Mouse (Mus musculus) forelimb bud, embryonic 11.5 days (tissue): ENCODE data around the gene Oxct2a.
"Not testable (repeated sequence)": the region's sequence is repeated elsewhere in the genome, so short reads cannot be mapped to it uniquely, and the experiment has no call there.

Source experiments
- DNase-seq: peaks from one replicate; pipeline ENCODE4 v3.0.0-alpha.2; 2012; ENCODE audit warnings: low read depth, low spot score

Gene Oxct2a

DNA sequence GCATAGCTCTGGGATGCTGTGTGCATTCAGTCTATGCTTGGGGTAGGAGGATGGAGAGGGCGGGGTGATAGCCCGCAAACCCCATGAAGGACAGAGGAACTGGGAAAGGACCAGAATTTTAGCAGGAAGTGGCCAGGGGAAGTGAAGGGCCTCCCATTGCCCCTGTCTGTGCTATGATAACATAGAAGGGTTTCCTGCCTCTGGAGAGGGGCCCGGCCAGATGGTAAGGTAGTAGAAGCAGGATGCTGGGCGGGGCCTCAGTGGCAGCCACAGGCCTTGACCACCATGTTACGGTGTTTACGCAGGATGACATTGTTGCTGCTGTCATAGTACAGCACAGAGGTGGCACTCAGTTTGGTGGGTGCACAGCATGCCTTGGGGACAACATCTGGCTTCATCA lies 10.4 kb downstream of the Oxct2a start:
- no peak for DNase-seq

DNA sequence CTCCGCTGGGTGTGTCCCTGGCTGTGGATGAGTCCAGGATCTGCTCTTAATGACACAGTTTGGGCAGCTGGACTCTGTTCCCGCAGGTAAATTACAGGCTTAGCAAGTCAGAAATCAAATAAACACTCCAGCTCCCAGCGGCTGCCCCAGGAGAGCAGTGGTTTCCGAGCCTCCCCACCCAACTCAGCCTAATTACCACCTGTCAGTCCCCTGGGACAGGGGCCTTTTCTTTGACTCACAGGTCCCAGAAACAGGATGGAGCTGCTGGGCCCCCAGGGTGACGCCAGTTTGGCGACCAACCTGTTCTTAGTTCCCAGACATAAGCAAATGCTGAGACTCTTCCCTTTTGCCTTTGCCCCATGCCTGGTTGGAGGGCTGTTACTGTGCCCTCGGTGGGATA lies 11.6 kb downstream of the Oxct2a start:
- no peak for DNase-seq

DNA sequence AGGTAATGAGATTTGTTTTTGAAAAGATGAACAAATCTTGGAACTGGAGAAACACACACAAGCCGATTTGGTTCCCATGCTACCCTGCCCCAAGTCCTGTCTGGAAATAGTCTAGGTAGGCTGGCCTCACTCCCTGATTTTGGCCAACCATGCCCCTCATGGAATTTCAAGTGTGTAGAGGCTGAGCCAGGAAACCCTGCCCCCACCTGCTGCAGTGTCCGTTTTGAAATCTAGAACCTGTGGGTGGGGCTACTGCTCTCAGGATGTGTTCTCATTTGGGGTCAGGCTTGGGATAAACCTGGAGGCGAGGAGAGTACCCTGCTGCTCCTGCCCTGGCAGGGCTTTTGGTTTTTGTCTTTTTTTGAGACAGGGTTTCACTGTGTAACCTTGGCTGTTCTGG lies 15.1 kb downstream of the Oxct2a start:
- no peak for DNase-seq

DNA sequence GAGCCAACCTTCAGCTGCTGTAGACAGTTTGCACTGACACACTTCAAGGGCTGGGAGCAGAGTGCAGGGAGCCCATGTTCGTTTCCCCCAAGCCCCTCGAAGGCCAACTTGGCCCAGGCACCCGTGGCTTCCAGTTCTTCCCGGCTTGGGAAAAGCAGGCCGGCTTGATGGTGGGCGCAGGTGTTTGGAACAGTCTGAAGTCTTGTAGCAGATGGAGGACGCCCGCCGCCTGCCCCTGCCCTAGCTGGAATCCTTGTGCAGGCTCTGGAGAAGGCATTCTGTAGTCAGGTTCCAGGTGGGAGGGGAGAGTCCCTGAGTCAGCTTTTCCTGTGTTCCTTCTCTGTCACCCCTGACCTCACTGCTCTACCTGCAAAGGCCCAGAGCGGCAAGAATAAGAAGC lies 16.4 kb downstream of the Oxct2a start:
- no peak for DNase-seq

DNA sequence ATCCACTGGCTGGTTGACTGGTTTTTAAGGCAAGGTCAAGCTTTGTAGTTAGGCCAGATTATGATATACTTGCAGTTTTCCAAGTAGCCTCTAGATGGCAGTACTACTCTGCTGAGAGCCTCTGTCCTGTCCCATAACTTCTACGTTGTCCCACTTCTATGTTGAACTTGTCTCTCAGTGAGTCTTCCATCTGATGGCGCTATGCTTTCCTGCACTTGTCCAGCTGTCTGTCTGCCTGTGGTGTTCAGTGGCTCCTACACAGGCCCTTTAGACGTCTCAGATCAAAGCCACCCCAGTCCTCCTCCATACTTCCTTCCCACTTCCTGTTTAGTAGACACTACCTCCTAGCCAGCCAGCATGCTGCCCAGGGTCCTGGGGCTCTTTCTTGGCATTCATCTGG lies 17.6 kb downstream of the Oxct2a start:
- DNase-seq, result peak; percentile 70

DNA sequence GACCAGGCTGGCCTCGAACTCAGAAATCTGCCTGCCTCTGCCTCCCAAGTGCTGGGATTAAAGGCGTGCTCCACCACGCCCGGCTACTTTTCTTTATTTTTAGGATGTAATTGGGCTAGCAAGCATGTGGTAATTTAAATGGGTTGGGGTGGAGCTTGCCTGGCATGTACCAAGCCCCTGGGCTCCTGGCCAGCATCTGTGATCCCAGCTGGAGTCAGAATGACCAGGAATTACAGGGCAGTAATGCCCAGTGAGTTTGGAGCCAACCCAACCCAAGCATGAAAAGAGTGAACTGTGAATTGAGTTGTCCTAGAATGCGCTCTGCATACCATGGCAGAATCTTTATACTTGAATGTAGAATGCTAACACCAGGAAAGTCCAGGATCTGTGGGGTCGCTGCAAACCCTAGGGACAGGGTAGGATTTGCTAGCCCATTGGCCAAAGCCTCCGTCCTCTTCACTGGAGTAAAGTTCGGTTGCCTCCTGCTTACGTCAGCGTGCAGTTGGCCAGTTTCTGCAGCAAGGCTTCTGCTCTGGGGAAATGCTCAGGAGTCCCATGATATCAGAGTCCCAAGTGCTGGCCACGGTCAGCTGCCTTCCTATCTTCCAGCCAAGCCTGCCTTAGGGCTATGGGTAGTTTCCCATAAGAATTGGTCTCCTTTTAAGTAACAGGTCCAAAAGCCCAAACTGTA lies 24.3 kb downstream of the Oxct2a start:
- DNase-seq, result no peak

DNA sequence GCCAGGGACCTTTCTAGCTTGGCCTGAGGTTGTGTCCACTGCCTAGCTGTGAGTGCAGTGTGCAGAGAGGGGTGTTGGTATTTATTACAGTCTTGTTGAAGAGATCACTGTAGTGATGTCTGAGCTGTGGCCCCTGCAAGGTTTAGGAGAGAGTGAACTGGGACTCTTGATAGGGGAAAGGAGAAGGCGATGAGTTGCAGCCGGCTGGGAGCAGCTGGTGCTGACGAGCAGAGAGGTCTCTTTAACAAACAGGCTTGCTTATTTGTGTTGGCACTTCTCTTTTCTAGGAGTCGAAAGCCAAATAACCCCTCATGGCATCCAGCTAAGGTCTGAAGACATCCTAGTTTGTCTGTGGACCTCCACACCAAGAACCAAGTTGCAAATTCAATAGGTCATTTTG lies 25.2 kb downstream of the Oxct2a start:
- DNase-seq, result no peak

DNA sequence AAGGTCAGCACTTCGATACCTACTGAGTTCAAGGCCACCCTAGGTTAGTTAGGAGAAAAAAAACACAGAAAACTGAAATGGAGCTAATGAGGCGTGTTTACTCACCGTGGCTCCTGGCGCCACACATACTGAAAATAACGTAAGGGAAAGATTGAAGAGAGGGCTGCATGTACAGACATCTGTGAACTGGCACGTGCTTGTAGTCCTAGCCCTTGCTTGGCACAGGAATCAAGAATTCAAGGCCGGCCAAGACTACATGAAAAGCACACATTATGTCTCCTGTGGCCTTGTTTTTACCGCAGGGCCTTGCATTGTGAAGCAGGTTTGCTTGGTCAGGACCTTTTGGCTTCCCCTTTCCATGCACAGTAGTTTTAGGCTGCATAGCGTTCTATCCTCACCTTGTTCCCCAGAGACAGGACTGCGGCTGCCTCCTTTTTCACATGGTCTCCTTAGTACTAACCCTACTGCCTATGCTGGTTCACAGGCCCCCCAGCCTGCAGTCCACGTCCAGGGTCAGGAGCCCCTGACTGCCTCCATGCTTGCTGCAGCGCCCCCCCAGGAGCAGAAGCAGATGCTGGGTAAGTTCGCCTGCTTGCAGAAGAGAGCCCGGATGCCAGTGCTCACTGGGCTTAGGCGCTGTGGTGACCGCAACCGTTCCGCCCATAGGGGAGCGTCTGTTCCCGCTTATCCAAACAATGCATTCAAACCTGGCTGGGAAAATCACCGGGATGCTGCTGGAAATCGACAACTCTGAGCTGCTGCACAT lies 26.1 kb downstream of the Oxct2a start:
- no peak for DNase-seq

DNA sequence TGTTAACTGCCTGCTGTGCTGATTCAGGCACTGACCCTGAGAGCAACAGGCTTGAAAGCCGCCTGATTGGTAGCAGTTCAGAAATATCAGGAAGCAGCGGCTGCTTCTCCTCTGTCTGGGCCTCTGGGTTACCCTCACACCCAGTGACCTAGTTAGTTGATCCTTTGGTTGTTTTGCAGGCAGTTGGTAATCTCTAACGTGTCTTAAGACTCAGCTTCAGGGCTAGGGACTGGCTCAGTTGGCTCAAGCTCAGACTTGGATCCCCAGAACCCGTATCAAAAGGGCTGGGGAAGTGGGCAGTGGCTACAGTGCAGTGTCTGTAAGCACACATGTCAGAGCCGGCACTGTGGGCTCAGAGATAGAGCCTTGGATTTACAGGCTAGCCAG lies 27.3 kb downstream of the Oxct2a start:
- no peak for DNase-seq

DNA sequence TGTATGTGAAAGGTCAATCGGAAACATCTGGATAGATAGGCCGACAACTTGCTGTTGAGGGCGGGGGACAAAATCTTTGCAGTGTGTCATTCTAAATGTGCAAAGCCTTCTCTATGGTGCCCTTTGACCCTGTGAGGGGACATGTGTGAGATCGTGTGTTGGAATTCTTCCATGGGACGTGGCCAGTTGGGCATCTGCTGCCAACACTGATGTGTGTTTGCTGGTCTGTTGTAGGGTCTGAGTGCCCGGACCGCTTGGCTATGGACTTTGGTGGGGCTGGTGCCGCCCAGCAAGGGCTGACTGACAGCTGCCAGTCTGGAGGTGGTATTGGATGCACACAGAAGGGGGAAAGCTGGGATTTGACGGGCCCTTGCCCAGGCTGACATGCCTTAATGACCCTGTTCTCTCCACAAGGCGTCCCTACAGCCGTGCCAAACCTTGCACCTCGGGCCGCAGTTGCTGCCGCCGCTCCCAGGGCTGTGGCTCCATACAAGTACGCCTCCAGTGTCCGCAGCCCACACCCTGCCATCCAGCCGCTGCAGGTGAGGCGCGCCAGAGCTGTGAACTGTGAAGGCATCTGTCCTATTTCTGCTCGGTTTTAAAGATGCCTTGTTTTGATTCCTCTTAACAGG lies 27.8 kb downstream of the Oxct2a start:
- DNase-seq, result no peak

DNA sequence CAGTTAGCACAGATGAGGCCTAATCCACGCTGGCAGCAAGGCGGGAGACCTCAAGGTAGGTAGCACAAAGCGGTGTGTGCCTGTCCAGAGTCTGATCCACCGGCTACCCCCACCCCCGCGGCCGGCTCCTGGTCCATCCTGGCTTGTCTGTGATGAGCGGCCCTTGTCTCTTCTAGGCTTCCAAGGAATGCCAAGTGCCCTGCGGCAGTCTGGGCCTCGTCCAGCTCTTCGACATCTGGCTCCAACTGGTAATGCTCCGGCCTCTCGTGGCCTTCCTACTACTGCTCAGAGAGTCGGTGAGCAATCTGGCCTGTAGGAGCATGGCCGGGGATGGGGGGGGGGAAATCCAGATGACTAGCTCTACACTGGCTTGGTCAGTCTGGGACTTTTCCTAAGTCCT lies 28.4 kb downstream of the Oxct2a start:
- DNase-seq, result not testable (repeated sequence)

DNA sequence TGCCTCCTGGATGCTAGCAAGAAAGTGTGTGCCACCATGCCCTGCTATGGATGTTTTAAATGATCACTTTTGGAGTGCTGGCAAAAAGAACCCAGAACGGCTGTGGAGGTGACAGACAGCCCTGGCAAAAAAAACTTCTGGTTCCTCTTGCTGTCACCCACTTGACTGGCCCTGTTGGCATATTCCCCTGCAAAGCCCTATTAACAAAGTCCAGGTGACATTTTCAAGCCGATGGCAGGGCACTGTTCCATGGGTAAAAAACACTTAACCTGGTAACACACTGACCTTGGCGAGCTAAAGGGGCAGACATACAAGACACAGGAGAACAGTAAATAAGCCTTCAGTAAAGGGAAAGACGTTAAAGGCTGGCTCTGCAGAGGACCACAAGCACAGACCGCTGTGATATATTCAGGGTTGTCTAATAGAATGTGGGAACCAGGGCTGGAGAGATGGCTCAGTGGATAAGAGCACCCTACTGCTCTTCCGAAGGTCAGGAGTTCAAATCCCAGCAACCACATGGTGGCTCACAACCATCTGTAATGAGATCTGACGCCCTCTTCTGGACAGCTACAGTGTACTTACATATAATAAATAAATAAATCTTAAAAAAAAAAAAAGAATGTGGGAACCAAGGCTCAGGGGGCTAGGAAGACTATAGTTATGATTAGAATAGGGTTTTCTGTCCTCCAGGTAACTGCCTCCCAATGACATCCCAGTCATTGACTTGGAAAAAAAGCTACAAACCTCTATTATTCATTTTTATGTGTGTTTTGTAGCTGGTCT lies 29.6 kb downstream of the Oxct2a start:
- no peak for DNase-seq

DNA sequence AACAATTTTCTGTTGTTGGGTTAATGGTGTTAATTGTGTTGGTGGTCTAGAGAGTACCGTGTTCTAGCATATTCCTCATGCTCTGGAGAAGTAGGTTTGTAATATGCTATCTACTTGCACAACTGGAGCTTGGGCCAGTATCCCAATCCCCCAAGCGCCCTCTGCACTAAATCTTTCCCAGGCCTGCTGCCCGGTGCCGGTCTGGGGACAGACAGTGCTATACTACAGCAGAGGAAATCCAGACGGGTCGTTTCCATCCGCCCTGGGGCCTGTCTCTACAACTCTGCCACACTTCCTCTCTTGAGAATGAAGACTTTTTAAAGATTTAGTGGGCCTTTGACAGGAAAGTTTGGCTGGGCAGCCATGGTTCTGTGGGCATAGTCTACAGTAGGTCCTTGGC lies 30.4 kb downstream of the Oxct2a start:
- DNase-seq, result no peak

DNA sequence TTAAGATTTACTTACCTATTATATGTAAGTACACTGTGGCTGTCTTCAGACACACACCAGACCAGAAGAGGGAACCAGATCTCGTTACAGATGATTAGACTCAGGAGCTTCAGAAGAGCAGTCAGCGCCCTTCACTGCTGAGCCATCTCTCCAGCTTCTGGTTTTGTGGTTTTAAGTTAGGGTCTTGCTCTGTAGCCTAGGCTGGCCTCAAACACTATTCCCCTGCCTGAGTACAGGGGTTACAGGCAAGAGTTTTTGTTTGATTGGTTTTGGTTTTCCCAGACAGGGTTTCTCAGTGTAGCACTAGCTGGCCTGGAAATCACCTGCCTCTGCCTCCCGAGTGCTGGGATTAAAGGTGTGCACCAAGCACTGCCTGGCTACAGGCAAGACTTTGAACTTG lies 31.0 kb downstream of the Oxct2a start:
- DNase-seq, result no peak

DNA sequence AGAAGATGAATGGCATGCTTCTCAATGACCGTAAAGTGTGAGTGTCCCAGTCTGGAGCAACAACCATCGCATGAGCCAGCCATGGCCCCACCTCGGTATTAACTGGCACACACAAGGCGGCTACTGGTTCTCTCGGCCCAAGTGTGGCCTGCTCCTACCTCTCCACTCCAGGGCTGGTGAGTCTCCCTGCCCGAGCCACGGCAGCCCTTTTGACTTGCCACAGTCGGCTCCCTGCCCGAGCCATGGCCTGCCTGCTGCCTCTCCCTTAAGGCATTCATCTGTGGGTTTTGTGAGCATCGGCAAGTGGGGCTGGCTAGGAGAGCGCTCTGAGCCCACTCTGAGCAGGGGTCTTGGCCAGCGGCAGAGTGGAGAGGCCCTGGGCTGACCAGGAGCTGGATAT lies 34.4 kb downstream of the Oxct2a start:
- DNase-seq, result no peak

DNA sequence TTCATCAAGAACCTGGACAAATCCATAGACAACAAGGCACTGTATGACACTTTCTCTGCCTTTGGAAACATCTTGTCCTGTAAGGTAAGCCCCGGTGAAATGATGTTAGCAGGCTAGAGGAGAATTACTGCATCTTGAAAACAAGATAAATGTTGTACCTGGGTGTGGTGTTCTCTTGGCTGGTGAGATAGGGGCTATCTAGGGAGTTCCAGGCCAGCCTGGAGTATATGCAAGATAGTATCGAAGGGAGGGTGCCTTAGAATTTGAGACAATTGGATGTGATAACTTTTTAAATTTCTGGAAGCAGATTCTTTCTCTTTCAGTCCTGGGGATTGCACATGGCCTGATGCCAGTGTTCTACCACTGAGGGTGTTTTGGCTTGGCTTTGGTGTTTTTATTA lies 36.6 kb downstream of the Oxct2a start:
- DNase-seq, result no peak

DNA sequence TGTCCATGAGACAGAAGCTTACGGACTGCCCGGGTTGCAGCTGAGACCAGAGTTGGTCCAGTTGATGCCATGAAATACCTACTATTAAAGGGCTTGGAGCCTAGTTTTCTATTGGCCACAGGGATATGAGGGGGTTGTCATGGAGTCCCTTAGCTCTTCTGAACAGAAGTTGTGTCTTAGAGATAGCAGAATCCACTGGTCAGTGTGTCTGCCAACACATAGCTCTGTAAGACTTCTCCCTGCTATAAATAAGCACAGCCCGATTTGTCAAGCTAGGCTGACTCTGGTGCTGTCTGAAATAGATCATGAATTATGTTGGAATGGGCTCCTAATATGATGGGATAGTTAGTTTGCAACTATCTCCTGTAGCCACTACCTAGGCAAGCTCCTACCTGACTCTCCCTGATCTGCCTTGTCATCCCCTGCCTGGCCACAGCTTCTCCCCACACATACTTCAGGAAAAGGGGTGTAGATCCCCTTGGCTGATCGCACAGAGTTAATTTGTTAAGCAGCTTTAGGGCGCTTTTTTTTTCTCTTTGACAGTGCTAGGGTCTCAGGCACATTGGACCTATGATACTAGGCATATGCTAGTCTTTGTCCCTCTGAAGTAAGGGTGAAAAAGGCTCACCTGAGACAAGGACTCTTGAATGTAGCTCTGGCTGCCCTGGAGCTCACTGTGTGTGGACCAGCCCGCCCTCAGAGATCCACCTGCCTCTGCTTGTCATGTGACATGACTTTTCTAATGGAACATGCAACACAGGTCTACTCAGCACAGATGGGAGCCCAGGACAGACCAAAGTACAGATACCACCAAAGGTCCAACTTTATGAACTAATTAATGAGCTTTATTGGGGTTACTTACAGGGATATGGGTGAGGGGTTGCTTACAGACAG lies 38.5 kb downstream of the Oxct2a start:
- no peak for DNase-seq

DNA sequence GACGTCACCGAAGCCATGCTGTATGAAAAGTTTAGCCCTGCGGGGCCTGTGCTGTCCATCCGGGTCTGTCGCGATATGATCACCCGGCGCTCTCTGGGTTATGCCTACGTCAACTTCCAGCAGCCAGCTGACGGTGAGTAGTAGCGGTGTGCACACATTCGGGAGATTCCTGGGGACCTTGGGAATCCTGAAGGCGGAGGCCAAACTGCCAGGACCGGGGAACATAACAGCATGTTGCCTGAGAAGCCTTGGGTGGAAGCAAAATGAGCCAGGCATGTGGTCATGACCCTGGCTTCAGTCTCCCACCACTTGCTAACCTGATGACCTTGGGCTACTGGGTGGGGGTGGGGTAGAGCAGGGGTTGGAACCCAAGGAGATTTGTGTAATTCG lies 39.8 kb downstream of the Oxct2a start:
- DNase-seq, result peak; percentile 10

DNA sequence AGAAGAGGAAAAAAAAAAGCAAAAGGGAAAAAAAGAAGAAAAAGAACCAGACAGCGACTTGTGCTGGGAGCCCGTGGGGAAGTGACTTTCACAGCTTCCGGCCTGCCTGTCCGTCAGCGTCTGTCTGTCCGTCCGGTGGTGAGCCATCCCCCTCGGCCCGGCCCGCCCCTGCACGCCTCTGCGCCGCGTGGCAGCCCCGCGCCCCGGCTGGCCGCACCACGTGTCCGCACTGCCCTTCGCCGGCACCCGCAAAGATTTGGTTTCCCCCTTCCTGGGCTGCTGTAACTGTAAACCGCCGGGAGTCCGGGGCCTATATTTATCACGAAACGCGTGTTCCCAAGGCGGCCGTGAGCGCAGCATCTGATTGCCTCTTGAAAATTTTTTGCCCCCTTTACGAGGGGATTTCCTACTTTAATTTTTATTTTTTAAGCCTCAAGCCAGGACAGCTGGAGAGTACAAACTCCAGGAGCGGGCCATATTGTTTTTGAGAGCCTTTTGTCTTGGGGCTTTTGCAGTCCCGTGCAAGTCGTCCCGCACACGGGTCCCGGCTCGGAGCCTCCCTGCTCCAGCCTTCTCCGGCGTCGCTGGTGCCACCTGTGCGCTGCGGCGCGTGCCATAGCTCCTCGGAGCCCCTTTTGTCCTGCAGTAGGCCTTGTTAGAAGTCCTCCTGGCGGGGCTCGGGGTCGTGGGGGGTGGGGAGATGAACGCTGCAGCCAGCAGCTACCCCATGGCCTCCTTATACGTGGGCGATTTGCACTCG lies 40.3 kb downstream of the Oxct2a start:
- not testable (repeated sequence) for DNase-seq

DNA sequence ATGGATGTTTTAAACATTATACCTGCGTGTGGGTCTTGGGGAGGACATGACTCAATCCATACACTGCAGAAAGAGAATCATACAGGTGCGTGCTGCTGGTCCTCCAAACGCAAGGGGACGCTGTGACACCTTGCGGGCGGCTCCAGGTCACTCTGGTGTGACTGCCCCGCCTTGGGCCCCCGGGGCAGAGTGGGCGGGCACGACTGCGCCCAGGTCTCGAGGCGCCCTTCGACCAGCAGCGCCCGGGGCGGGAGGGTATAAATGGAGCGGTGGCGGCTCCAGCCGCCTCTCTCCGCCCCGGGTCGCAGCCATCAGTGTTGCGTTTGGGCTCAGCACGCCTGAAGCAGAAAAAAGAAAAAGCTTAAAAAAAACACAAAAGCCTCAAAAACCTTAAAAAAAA lies 40.9 kb downstream of the Oxct2a start:
- peak; percentile 92 for DNase-seq
